Mouse (Mus musculus): ENCODE measurements at regions not wholly inside any gene's neighbourhood (a gene's known extent, or its start where the extent isn't known, plus 50 kb on each side); places are given as distances from the start of the nearest gene placed in this dataset.

GRCm38 (mm10) chr19:19793835-19794234 lies 596.9 kb downstream of the Anxa1 start:
- ATAC-seq (ENCODE audit: extremely low read depth, insufficient number of reproducible peaks, low FRiP score, poor library complexity, severe bottlenecking), result no peak

DNA sequence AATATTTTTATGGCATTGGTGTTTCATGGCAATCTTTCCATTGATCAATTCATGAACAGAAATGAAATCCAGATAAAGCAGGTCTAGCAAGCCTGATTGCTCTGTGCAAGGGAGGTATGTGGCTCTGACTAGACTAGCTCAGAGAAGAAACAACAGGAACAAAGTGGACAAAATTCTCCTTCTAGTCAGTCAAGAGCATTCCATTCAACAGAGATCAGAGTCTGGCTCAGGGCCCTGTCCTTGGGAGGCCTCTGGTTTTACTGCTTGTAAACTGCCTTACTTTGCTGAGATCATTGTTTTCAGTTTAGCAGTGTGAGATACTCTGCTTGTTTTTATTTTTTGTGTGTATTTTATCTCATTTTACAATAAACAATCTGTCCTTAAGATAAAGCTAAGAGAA lies 607.2 kb downstream of the Anxa1 start:
- ATAC-seq (ENCODE audit: extremely low read depth, insufficient number of reproducible peaks, low FRiP score, poor library complexity, severe bottlenecking), result no peak

DNA sequence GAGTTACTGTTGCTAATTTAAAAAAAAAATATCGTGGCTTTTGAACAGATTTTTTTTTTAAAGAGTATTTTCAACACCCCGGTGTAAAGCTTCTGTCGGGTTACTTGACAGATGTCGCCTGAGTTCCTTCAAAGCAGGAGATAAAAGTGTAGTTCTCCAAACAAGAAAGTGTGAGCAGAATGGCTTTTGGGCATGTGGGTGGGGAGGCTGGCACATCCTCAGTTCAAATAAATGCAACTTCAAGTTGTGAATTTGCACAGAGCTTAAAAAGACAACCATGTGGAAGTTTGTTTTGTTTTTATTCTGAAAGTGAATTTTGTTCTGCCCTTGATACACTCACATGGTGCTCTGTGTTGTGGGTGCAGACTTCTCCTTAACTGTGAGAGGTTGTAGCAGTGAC lies 612.9 kb downstream of the Anxa1 start:
- ATAC-seq (ENCODE audit: extremely low read depth, insufficient number of reproducible peaks, low FRiP score, poor library complexity, severe bottlenecking), result no peak

DNA sequence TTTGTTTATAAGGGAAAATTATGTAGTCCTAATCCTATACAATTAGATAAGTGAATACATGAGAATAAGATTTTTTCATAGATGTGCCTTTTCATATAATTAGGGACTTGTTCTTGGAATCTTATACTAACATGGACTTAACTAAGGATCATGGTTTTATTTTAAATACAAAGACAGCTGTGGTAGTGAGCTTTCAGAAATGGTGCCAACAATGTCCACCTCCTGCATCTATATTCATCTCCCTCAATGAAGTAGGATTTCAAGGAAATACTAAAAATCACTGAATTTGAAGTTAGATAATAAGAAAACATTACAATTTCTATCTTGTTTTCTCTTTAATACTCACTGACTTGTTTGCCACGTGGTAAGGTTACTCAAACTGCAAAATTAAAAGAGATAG lies 619.8 kb downstream of the Anxa1 start:
- ATAC-seq (ENCODE audit: extremely low read depth, insufficient number of reproducible peaks, low FRiP score, poor library complexity, severe bottlenecking), result no peak

DNA sequence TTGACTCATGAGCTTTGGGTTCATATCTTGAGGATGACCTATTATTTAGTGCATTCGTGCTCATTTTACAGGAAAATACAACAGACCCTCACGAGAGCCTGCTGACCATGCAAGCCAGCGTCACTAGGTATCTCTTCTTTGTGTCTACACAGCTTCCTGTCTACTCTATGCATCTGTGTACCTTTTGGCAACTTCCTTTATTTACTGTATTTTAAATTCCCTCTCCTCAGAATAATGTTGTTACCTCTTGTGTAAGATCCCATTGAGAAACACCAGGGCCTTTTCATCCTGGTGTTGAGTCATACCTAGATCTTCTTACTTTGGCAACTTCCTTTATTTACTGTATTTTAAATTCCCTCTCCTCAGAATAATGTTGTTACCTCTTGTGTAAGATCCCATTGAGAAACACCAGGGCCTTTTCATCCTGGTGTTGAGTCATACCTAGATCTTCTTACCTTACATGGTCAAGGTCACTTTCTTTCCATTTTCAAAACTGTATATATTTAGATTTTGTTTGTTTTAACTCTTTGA lies 639.1 kb upstream of the Rorb start:
- peak; percentile 44 for ATAC-seq (ENCODE audit: extremely low read depth, insufficient number of reproducible peaks, low FRiP score, poor library complexity, severe bottlenecking)

DNA sequence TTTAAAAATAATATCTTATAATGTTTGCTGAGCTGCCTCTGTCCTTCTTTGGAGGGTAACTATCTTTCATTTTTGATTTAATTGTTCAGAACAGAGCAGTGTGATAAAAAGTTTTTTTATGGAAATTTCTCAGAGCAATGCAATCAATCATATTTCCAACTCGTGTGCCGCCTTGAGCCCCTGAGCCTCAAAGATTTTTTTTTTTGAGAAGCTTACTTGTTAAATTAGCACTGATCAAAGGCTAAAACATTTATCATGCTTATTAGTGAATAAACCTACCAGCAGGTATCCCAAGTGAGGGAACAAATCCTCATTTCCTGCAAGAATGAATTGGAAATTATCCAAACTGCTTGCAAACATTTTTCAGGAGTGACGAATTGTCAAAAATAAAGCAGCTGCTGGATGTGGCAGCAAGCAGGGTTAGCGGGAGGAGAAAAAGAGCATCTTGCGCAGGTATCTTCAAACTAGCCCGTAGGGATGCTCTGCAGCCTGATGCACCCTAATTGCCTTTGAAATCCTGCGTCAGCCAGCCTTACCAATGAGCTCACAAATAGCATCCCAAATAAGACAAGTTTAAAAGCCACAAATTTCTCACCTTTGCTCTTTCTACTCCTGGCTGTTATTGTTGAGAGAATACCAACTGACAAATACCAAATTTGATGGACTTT lies 637.0 kb upstream of the Rorb start:
- no peak for ATAC-seq (ENCODE audit: extremely low read depth, insufficient number of reproducible peaks, low FRiP score, poor library complexity, severe bottlenecking)

GRCm38 (mm10) chr19:19719939-19720338 lies 608.9 kb upstream of the Rorb start:
- no peak for ATAC-seq (ENCODE audit: extremely low read depth, insufficient number of reproducible peaks, low FRiP score, poor library complexity, severe bottlenecking)

Data from neutrophil, adult 5-6 weeks (primary cell).